Mouse (Mus musculus) heart, embryonic 15.5 days (tissue): Measurements from ENCODE around the gene Calm2. TPM values are rescaled to one million over a fixed set of nuclear protein-coding genes. Genes with fewer than 3 reads are reported as not detected.

Source experiments
- ATAC-seq: fragments of 200-750 bp; cut with Nextera tagmentation; replicated peaks from 2 replicates; pipeline ENCODE4 v1.8.0; 2017; ENCODE audit warnings: low read depth, moderate TSS enrichment; ENCODE audit not compliant: insufficient number of reproducible peaks, insufficient read depth, low FRiP score
- H3K27ac ChIP-seq: fragments of 300-500 bp; sonication (generic); 2 replicates; pipeline ENCODE4 v1.5.1; 2015; ENCODE audit warnings: mild to moderate bottlenecking, inconsistent platforms
- H3K27me3 ChIP-seq: fragments of 300-500 bp; sonication (generic); 2 replicates; pipeline ENCODE4 v1.6.1; 2015; ENCODE audit warnings: inconsistent platforms
- H3K36me3 ChIP-seq: fragments of 300-500 bp; sonication (generic); 2 replicates; pipeline ENCODE4 v1.6.1; 2015; ENCODE audit warnings: mild to moderate bottlenecking, inconsistent platforms
- H3K4me1 ChIP-seq: fragments of 300-500 bp; sonication (generic); replicated peaks from 2 replicates; pipeline ENCODE4 v1.6.1; 2015; ENCODE audit warnings: inconsistent platforms
- H3K4me2 ChIP-seq: fragments of 300-500 bp; sonication (generic); 2 replicates; pipeline ENCODE4 v1.6.1; 2015; ENCODE audit warnings: inconsistent platforms, mild to moderate bottlenecking, moderate library complexity
- H3K4me3 ChIP-seq: fragments of 300-500 bp; sonication (generic); 2 replicates; pipeline ENCODE4 v1.5.1; 2015; ENCODE audit warnings: mild to moderate bottlenecking, inconsistent platforms
- H3K9ac ChIP-seq: fragments of 300-500 bp; sonication (generic); 2 replicates; pipeline ENCODE4 v1.6.1; 2015; ENCODE audit warnings: mild to moderate bottlenecking, inconsistent platforms
- H3K9me3 ChIP-seq: fragments of 300-500 bp; sonication (generic); replicated peaks from 2 replicates; pipeline ENCODE4 v1.6.1; 2016; ENCODE audit warnings: inconsistent platforms
- WGBS: fragments of 180-500 bp; shearing (Covaris S2); methylation state at CpG from one replicate; pipeline ENCODE4 v1.1.7; 2015; ENCODE audit warnings: mixed read lengths; 5-methylcytosine and 5-hydroxymethylcytosine counted together
- polyA plus RNA-seq: library from polyadenylated mRNA; unstranded; fragments of >200 nt; fragmentation: Nextera tagmentation; extraction: Ambion mirVana; gene quantifications from 2 replicates; pipeline ENCODE4 v1.2.1, GENCODE M21; 2015

Calm2 gene
- polyA plus RNA-seq, 1 experiment from 2014 or later = 543 TPM

- Histone ChIP-seq H3K4me1 (no peaks in the 10 kb centered on the region), H3K4me3 (no peak overlapping the region), H3K27ac (no peak overlapping the region), H3K4me2 (no peak overlapping the region), H3K36me3 (no peaks in the 10 kb centered on the region), H3K9ac (no peak overlapping the region), H3K9me3 (no peaks in the 10 kb centered on the region), H3K27me3 (no peaks in the 10 kb centered on the region)
- no peak for ATAC-seq
- 85% methylated on average over 11 of the region's 11 CpGs for WGBS
These were observed 44.3 kb downstream of the Calm2 start for GRCm38 (mm10) chr17:87402444-87402843.

GRCm38 (mm10) chr17:87397088-87397487 is 49.6 kb downstream of the Calm2 start:
- H3K9me3 ChIP-seq = no peaks in the 10 kb centered on the region
- H3K4me1 ChIP-seq = no peaks in the 10 kb centered on the region; the same call in 1 of the 2 replicates
- no peak; the same call in 1 of the 2 replicates for ATAC-seq
- H3K27ac ChIP-seq = no peak overlapping the region
- no peaks in the 10 kb centered on the region for H3K27me3 ChIP-seq
- no peak overlapping the region for H3K4me2 ChIP-seq
- 77% methylated on average over 11 of the region's 11 CpGs for WGBS
- no peak overlapping the region for H3K4me3 ChIP-seq
- no peak overlapping the region for H3K9ac ChIP-seq
- H3K36me3 ChIP-seq = no peaks in the 10 kb centered on the region

GRCm38 (mm10) chr17:87391242-87391641 is 55.5 kb downstream of the Calm2 start:
- Histone ChIP-seq H3K4me1 (peaks cover 7% of the 10 kb centered on the region), H3K4me2 (no peak overlapping the region), H3K27me3 (no peaks in the 10 kb centered on the region), H3K9ac (no peak overlapping the region), H3K36me3 (no peaks in the 10 kb centered on the region), H3K9me3 (no peaks in the 10 kb centered on the region), H3K27ac (peak overlapping the region; percentile 45), H3K4me3 (no peak overlapping the region)
- 54% methylated on average over 7 of the region's 7 CpGs for WGBS
- peak; percentile 60; the same call in 1 of the 2 replicates for ATAC-seq

GRCm38 (mm10) chr17:87387068-87387467 is 59.7 kb downstream of the Calm2 start:
- Histone ChIP-seq H3K27ac (no peak overlapping the region), H3K4me1 (peaks cover 7% of the 10 kb centered on the region), H3K4me3 (no peak overlapping the region), H3K27me3 (no peaks in the 10 kb centered on the region), H3K4me2 (no peak overlapping the region), H3K9me3 (no peaks in the 10 kb centered on the region), H3K9ac (no peak overlapping the region), H3K36me3 (no peaks in the 10 kb centered on the region)
- WGBS = 13% methylated on average over 5 of the region's 5 CpGs
- ATAC-seq = no peak

- Histone ChIP-seq H3K27me3 (no peaks in the 10 kb centered on the region), H3K27ac (no peak overlapping the region), H3K4me1 (peaks cover 7% of the 10 kb centered on the region), H3K4me3 (no peak overlapping the region), H3K4me2 (no peak overlapping the region), H3K9ac (no peak overlapping the region), H3K9me3 (no peaks in the 10 kb centered on the region), H3K36me3 (no peaks in the 10 kb centered on the region)
- ATAC-seq = no peak
- 73% methylated on average over 3 of the region's 3 CpGs for WGBS
These were observed 60.9 kb downstream of the Calm2 start for GRCm38 (mm10) chr17:87385835-87386234.

Other genes starting within 250 kb of the Calm2 start
- gene Mcfd2, start 181.0 kb downstream of the Calm2 start, polyA plus RNA-seq = 77.6 and 88.6 TPM in 2 replicates
- gene Ttc7, start 164.0 kb downstream of the Calm2 start, polyA plus RNA-seq = 2.8 and 7.1 TPM in 2 replicates
- 0.23 TPM in 1 of 2 replicates, not detected in the other for gene Stpg4, start 19.2 kb downstream of the Calm2 start, polyA plus RNA-seq
- 8.7 and 43.0 TPM in 2 replicates for gene Epcam, start 189.0 kb upstream of the Calm2 start, polyA plus RNA-seq
- gene Msh2, start 225.4 kb upstream of the Calm2 start, polyA plus RNA-seq = 31.8 and 39.2 TPM in 2 replicates